Mouse (Mus musculus): ENCODE results near the gene Prnp.

DNA sequence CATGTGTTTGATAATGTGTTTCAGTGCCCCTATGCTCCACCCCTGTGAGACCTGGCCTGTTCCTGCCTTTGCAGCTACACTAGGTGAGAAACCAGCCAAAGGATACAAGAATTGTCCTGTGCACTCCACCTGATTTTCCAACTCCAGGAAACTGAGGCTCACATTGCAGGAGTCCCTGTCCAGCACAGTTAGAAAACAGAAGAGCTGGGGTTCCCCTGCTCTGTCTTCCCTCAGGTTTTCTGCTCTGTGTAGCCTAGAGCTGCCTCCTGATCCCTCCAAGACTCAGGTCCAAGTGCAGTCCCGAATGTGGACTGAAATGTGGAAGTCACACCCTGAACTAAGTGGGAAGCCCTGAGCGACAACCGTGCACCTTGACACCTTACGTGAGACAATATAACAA, 44.0 kb downstream of the Prnp start:
- no peak for TF ChIP-seq ETS1 (IDR thresholded peaks at IDR 0.05; ENCODE audit: low read depth, low read length)
- TF ChIP-seq CHD2 (IDR thresholded peaks at IDR 0.05; ENCODE audit: low read length), result no peak
- no peak for TF ChIP-seq CHD1 (IDR thresholded peaks at IDR 0.05; ENCODE audit: low read depth, low read length)
- no peak for TF ChIP-seq POLR2A (IDR thresholded peaks at IDR 0.05; ENCODE audit: control insufficient read depth in 1 of 2, insufficient read depth in 1 of 2, low read depth in 1 of 2, low read length in 2 of 2, poor library complexity in 1 of 2)
- no peak for TF ChIP-seq CTCF (IDR thresholded peaks at IDR 0.05 in 2 of 3, conservative IDR thresholded peaks at IDR 0.05 in 1 of 3; ENCODE audit: control insufficient read depth in 1 of 3, insufficient read depth in 1 of 3, low read depth in 2 of 3, low read length in 3 of 3, poor library complexity in 1 of 3, severe bottlenecking in 1 of 3)
- no peak for TF ChIP-seq EP300 (IDR thresholded peaks at IDR 0.05; ENCODE audit: low read depth in 1 of 2, low read length in 2 of 2)
- no peak for TF ChIP-seq USF1 (IDR thresholded peaks at IDR 0.05; ENCODE audit: low read depth, low read length)
